Mouse (Mus musculus) fibroblast of lung, adult 2 months (primary cell): ENCODE data around the gene Olfr1047.
"Not testable (repeated sequence)": the region's sequence is repeated elsewhere in the genome, so short reads cannot be mapped to it uniquely, and the experiment has no call there.

Source experiments
- DNase-seq: peaks from one replicate; pipeline ENCODE4 v3.0.0-alpha.2; 2011; ENCODE audit warnings: low read depth

Olfr1047 gene

GRCm38 (mm10) chr2:86231301-86231700, at the start of gene Olfr1047:
Gene Olfr1047 (minus strand): TSS chr2:86231401.
- no peak for DNase-seq

- DNase-seq: not testable (repeated sequence)
These were observed 47.8 kb upstream of the Olfr1047 start, which contains the start of gene Olfr1051 for GRCm38 (mm10) chr2:86278988-86279387. Gene Olfr1051 (minus strand): TSS chr2:86279088.

- DNase-seq: not testable (repeated sequence)
These were observed 27.0 kb upstream of the Olfr1047 start, which contains the start of gene Olfr1049 for GRCm38 (mm10) chr2:86258228-86258627. Gene Olfr1049 (minus strand): TSS chr2:86258328.

GRCm38 (mm10) chr2:86240189-86240588, 9.0 kb upstream of the Olfr1047 start, which contains the start of gene Olfr1048:
Gene Olfr1048 (minus strand): TSS chr2:86240289.
- DNase-seq: no peak

GRCm38 (mm10) chr2:86219214-86219613, 12.0 kb downstream of the Olfr1047 start, which contains the start of gene Olfr1046:
Gene Olfr1046 (minus strand): TSS chr2:86219314.
- DNase-seq: no peak

- DNase-seq: no peak
These were observed 28.3 kb downstream of the Olfr1047 start, which contains the start of gene Olfr1045 for GRCm38 (mm10) chr2:86202909-86203308. Gene Olfr1045 (minus strand): TSS chr2:86203009.

GRCm38 (mm10) chr2:86195863-86196262, 35.3 kb downstream of the Olfr1047 start:
- DNase-seq: no peak

GRCm38 (mm10) chr2:86185583-86185982, 45.6 kb downstream of the Olfr1047 start, which contains the start of gene Olfr52:
Gene Olfr52 (minus strand): TSS chr2:86185683.
- no peak for DNase-seq

- no peak for DNase-seq
These were observed 51.3 kb downstream of the Olfr1047 start for GRCm38 (mm10) chr2:86179950-86180349.

GRCm38 (mm10) chr2:86177720-86178119, 53.5 kb downstream of the Olfr1047 start, which contains the start of gene Olfr1044:
Gene Olfr1044 (minus strand): TSS chr2:86177820.
- no peak for DNase-seq
